Mouse (Mus musculus): ENCODE results near the gene Irak3. TPM values are rescaled to one million over a fixed set of nuclear protein-coding genes. Genes with fewer than 3 reads are reported as not detected.

Gene Irak3
- polyA plus RNA-seq, 1 experiment from 2014 or later, result 0.75 TPM

DNA sequence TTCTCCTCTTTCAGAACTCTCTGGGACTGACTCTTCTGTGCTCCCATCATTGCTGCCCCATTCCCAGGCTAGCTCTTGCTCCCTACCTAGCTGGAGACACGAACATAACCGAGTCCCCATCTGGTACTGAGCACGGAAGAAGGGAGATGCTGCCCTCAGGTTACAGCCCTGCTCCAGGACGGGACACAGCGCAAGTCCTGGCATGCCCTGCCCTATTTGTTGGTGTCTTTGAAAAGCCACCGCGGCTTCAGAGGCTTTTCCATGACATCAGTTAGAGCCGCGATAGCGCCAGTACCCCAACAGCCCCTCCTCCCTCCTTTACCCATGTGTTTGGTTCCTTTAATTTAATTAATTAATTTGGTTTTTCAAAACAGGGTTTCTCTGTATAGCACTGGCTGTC lies 39.1 kb downstream of the Irak3 start:
- H3K27me3 ChIP-seq (ENCODE audit: control insufficient read depth, insufficient read depth, low read length), result no peaks in the 10 kb centered on the region
- no peaks in the 10 kb centered on the region for H3K36me3 ChIP-seq (ENCODE audit: control insufficient read depth, insufficient read depth, low read length)
- no peaks in the 10 kb centered on the region for H3K4me1 ChIP-seq (replicated peaks; ENCODE audit: control insufficient read depth, insufficient read depth)
- no peak overlapping the region for H3K9ac ChIP-seq (ENCODE audit: low read length)
- WGBS, result 85% methylated on average over 10 of the region's 10 CpGs
- no peak overlapping the region for H3K4me2 ChIP-seq (replicated peaks; ENCODE audit: low read depth)
- no peaks in the 10 kb centered on the region for H3K9me3 ChIP-seq (ENCODE audit: control insufficient read depth, low read length)
- TF ChIP-seq EP300 (optimal IDR thresholded peaks at IDR 0.05), result no peak
- no peak for TF ChIP-seq CTCF (IDR thresholded peaks at IDR 0.05; ENCODE audit: low read depth)
- ATAC-seq (ENCODE audit: low FRiP score, low TSS enrichment) (no peak), DNase-seq (ENCODE audit: low spot score) (no peak)
- no peak overlapping the region for H3K27ac ChIP-seq (replicated peaks)
- H3K4me3 ChIP-seq (ENCODE audit: low read depth, low read length), result no peak overlapping the region

DNA sequence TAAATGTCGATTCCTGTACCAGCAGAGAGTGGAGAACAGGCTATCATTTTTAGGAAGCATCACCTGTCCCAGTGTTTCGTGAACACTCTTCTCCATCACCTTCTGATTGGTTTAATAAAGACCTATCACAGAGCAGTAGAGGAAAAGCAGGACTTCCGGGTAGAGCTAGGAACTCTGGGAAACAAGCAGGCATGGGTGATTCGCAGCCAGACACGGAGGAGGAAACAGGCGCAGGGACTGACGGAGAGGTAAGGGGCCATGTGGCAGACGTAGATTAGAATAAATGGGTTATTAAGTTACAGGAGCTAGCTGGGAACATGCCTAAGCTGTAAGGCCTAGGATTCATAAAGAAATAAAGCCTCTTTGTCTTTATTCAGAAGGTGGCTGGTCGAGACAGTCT lies 41.4 kb downstream of the Irak3 start:
- ATAC-seq (ENCODE audit: low FRiP score, low TSS enrichment), result no peak

DNA sequence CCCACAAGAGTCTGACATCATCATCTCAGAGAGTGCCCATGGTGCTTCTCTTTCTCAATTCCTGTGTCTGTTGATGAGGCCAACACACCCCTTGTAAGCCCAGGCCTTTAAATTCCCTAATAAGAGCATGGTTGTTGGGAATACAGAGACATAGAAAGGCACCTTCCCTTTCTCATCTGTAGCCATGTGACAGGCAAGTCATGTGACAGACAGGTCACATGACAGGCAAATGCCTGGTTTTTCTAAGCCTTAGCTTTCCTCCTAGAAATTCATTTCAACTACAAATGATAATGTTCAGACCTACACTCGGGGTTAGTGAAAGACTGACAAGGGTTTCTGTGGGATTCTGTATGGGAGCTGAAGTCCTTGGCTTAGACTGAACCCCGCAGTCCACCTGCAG lies 48.0 kb downstream of the Irak3 start:
- TF ChIP-seq CTCF (IDR thresholded peaks at IDR 0.05; ENCODE audit: low read depth), result no peak
- TF ChIP-seq EP300 (optimal IDR thresholded peaks at IDR 0.05), result no peak
- H3K27ac ChIP-seq (replicated peaks), result no peak overlapping the region
- H3K4me3 ChIP-seq (ENCODE audit: low read depth, low read length), result no peak overlapping the region
- ATAC-seq (ENCODE audit: low FRiP score, low TSS enrichment) (no peak), DNase-seq (ENCODE audit: low spot score) (no peak)
- H3K27me3 ChIP-seq (ENCODE audit: control insufficient read depth, insufficient read depth, low read length), result no peaks in the 10 kb centered on the region
- no peaks in the 10 kb centered on the region for H3K4me1 ChIP-seq (replicated peaks; ENCODE audit: control insufficient read depth, insufficient read depth)
- 87% methylated on average over 2 of the region's 2 CpGs for whole genome bisulfite sequencing
- H3K36me3 ChIP-seq (ENCODE audit: control insufficient read depth, insufficient read depth, low read length), result no peaks in the 10 kb centered on the region
- no peak overlapping the region for H3K4me2 ChIP-seq (replicated peaks; ENCODE audit: low read depth)
- H3K9me3 ChIP-seq (ENCODE audit: control insufficient read depth, low read length), result no peaks in the 10 kb centered on the region
- no peak overlapping the region for H3K9ac ChIP-seq (ENCODE audit: low read length)

More for the DNA sequence above, 41.4 kb downstream of the Irak3 start:
- Histone ChIP-seq H3K4me1 (replicated peaks; ENCODE audit: control insufficient read depth, insufficient read depth) (no peaks in the 10 kb centered on the region), H3K4me2 (replicated peaks; ENCODE audit: low read depth) (no peak overlapping the region), H3K27me3 (ENCODE audit: control insufficient read depth, insufficient read depth, low read length) (no peaks in the 10 kb centered on the region), H3K27ac (replicated peaks) (no peak overlapping the region), H3K9me3 (ENCODE audit: control insufficient read depth, low read length) (no peaks in the 10 kb centered on the region), H3K4me3 (ENCODE audit: low read depth, low read length) (no peak overlapping the region), H3K36me3 (ENCODE audit: control insufficient read depth, insufficient read depth, low read length) (no peaks in the 10 kb centered on the region), H3K9ac (ENCODE audit: low read length) (no peak overlapping the region)
- TF ChIP-seq EP300 (optimal IDR thresholded peaks at IDR 0.05), result no peak
- TF ChIP-seq CTCF (IDR thresholded peaks at IDR 0.05; ENCODE audit: low read depth), result no peak
- DNase-seq (ENCODE audit: low spot score), result no peak
- WGBS, result 75% methylated on average over 9 of the region's 9 CpGs

DNA sequence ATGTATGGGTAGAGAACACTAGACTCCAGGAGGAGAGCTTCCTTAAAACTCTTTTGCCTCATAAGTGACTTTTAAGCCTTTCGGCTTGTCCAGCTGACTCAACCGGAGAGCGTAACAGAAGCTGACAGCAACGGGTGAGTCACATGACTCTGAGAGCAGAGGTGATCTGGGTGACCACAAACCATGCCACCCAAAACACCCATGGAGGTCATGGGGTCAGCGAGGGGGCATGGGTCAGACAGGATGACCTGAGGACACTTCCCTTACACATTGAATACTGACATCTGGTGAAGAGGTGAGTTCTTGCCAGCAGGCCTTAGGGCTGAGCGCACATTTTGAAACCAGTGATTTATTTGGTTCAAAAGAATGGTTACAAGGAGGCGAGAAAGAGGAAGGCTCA lies 50.3 kb downstream of the Irak3 start:
- WGBS, result 87% methylated on average over 7 of the region's 7 CpGs
- H3K4me1 ChIP-seq (replicated peaks; ENCODE audit: control insufficient read depth, insufficient read depth), result no peaks in the 10 kb centered on the region
- no peaks in the 10 kb centered on the region for H3K9me3 ChIP-seq (ENCODE audit: control insufficient read depth, low read length)
- no peak for TF ChIP-seq CTCF (IDR thresholded peaks at IDR 0.05; ENCODE audit: low read depth)
- no peak for TF ChIP-seq EP300 (optimal IDR thresholded peaks at IDR 0.05)
- H3K4me2 ChIP-seq (replicated peaks; ENCODE audit: low read depth), result no peak overlapping the region
- H3K27ac ChIP-seq (replicated peaks), result no peak overlapping the region
- no peaks in the 10 kb centered on the region for H3K27me3 ChIP-seq (ENCODE audit: control insufficient read depth, insufficient read depth, low read length)
- no peak overlapping the region for H3K9ac ChIP-seq (ENCODE audit: low read length)
- ATAC-seq (ENCODE audit: low FRiP score, low TSS enrichment) (no peak), DNase-seq (ENCODE audit: low spot score) (no peak)
- no peak overlapping the region for H3K4me3 ChIP-seq (ENCODE audit: low read depth, low read length)
- H3K36me3 ChIP-seq (ENCODE audit: control insufficient read depth, insufficient read depth, low read length), result no peaks in the 10 kb centered on the region

DNA sequence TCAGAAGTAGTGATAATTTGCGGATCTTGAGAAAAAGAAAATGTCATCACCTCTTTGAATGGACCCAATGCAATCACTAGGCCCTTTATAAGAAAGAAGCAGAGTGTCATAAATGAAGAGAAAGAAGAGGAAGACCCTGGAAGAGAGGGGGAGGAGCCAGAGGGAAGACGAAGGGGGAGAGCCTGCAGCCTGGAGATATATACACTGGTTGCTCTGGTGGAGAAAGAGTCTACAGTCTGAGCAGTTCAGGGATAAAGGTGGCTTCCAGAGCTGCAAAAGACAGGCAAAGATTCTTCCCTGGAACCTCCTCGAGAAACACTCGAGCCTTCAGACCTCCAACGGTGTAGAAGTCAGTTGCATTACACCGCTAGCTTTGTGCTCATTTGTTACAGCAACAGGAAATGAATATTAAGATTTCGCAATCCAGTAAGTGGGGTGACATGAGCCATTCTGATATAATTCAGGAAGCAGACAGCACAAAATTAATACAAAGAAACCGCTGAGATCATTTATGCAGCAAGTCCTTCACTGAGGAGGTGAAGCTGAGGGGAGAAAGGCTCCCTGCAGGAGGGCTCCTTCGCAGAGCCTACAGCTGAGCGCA lies 60.9 kb downstream of the Irak3 start:
- no peaks in the 10 kb centered on the region for H3K36me3 ChIP-seq (ENCODE audit: control insufficient read depth, insufficient read depth, low read length)
- H3K4me1 ChIP-seq (replicated peaks; ENCODE audit: control insufficient read depth, insufficient read depth), result no peaks in the 10 kb centered on the region
- no peak overlapping the region for H3K27ac ChIP-seq (replicated peaks)
- H3K4me3 ChIP-seq (ENCODE audit: low read depth, low read length), result no peak overlapping the region
- DNase-seq (ENCODE audit: low spot score) (no peak), ATAC-seq (ENCODE audit: low FRiP score, low TSS enrichment) (peak; percentile 59; the same call in 1 of the 2 replicates)
- peaks cover 5% of the 10 kb centered on the region; the same call in 1 of the 2 replicates for H3K9me3 ChIP-seq (ENCODE audit: control insufficient read depth, low read length)
- H3K27me3 ChIP-seq (ENCODE audit: control insufficient read depth, insufficient read depth, low read length), result no peaks in the 10 kb centered on the region
- 60% methylated on average over 10 of the region's 10 CpGs for WGBS
- TF ChIP-seq CTCF (IDR thresholded peaks at IDR 0.05; ENCODE audit: low read depth), result no peak
- TF ChIP-seq EP300 (optimal IDR thresholded peaks at IDR 0.05), result no peak
- H3K4me2 ChIP-seq (replicated peaks; ENCODE audit: low read depth), result no peak overlapping the region
- no peak overlapping the region for H3K9ac ChIP-seq (ENCODE audit: low read length)

DNA sequence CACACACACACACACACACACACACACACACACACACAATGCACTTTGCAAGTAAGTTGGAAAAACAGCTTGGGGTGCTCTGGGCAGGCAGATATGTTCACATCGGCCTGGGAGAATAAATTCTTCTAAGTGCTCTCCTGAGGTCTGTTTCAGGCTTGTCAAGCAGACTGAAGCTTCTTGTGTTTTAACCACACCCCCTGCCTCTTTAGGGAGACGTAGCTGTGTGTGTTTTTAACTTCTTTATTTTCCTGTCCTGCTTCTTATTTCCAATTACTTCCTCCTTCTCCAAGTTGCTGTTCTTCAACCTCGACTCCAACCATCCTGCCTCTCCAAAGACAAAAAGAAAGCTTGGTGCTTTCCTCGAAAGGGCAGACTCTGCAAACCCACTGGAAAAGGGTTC lies 61.7 kb downstream of the Irak3 start:
- Histone ChIP-seq H3K27ac (replicated peaks) (no peak overlapping the region), H3K36me3 (ENCODE audit: control insufficient read depth, insufficient read depth, low read length) (no peaks in the 10 kb centered on the region), H3K4me2 (replicated peaks; ENCODE audit: low read depth) (no peak overlapping the region), H3K27me3 (ENCODE audit: control insufficient read depth, insufficient read depth, low read length) (no peaks in the 10 kb centered on the region), H3K9me3 (ENCODE audit: control insufficient read depth, low read length) (peaks cover 5% of the 10 kb centered on the region; the same call in 1 of the 2 replicates), H3K4me3 (ENCODE audit: low read depth, low read length) (no peak overlapping the region), H3K4me1 (replicated peaks; ENCODE audit: control insufficient read depth, insufficient read depth) (no peaks in the 10 kb centered on the region), H3K9ac (ENCODE audit: low read length) (no peak overlapping the region)
- 50% methylated on average over 4 of the region's 4 CpGs for WGBS
- ATAC-seq (ENCODE audit: low FRiP score, low TSS enrichment) (no peak), DNase-seq (ENCODE audit: low spot score) (no peak)
- TF ChIP-seq CTCF (IDR thresholded peaks at IDR 0.05; ENCODE audit: low read depth), result no peak
- TF ChIP-seq EP300 (optimal IDR thresholded peaks at IDR 0.05), result no peak

Measured in stomach, postnatal 0 days (tissue).